Mouse (Mus musculus) embryonic facial prominence, embryonic 14.5 days (tissue): Measurements from ENCODE around the gene Cbx2. TPM values are rescaled to one million over a fixed set of nuclear protein-coding genes. Genes with fewer than 3 reads are reported as not detected.
A peak's percentile ranks its signal among the peaks of the same experiment; 100 is the strongest.

Source experiments
- ATAC-seq: fragments of 200-750 bp; cut with Nextera tagmentation; 2 replicates; pipeline ENCODE4 v1.8.0; 2017; ENCODE audit warnings: low read depth, moderate number of reproducible peaks, moderate TSS enrichment
- DNase-seq: peaks from one replicate; pipeline ENCODE4 v3.0.0-alpha.2; 2015; ENCODE audit warnings: low spot score
- H3K27ac ChIP-seq: fragments of 300-500 bp; sonication (generic); replicated peaks from 2 replicates; pipeline ENCODE4 v1.5.1; 2014; ENCODE audit warnings: low read depth, mild to moderate bottlenecking, low read length, moderate library complexity
- H3K27me3 ChIP-seq: fragments of 300-500 bp; sonication (generic); replicated peaks from 2 replicates; pipeline ENCODE4 v1.6.1; 2014; ENCODE audit warnings: low read length; ENCODE audit not compliant: control insufficient read depth, insufficient read depth
- H3K36me3 ChIP-seq: fragments of 300-500 bp; sonication (generic); 2 replicates; pipeline ENCODE4 v1.6.1; 2014; ENCODE audit warnings: low read length, mixed read lengths; ENCODE audit not compliant: control insufficient read depth, insufficient read depth
- H3K4me1 ChIP-seq: fragments of 300-500 bp; sonication (generic); 2 replicates; pipeline ENCODE4 v1.6.1; 2014; ENCODE audit warnings: antibody characterized with exemption, low read length; ENCODE audit not compliant: control insufficient read depth, insufficient read depth
- H3K4me2 ChIP-seq: fragments of 300-500 bp; sonication (generic); 2 replicates; pipeline ENCODE4 v1.6.1; 2014; ENCODE audit warnings: low read depth, mild to moderate bottlenecking, low read length, moderate library complexity, mixed read lengths
- H3K4me3 ChIP-seq: fragments of 300-500 bp; sonication (generic); 2 replicates; pipeline ENCODE4 v1.5.1; 2014; ENCODE audit warnings: low read depth, mild to moderate bottlenecking, low read length
- H3K9ac ChIP-seq: fragments of 300-500 bp; sonication (generic); 2 replicates; pipeline ENCODE4 v1.6.1; 2014; ENCODE audit warnings: low read depth, mild to moderate bottlenecking, low read length, moderate library complexity, mixed read lengths
- H3K9me3 ChIP-seq: fragments of 300-500 bp; sonication (generic); 2 replicates; pipeline ENCODE4 v1.6.1; 2016; ENCODE audit warnings: low read length; ENCODE audit not compliant: control insufficient read depth
- WGBS: fragments of 180-500 bp; shearing (Covaris S2); extraction: QIAGEN DNeasy Blood & Tissue Kit; methylation state at CpG from one replicate; pipeline ENCODE4 v1.1.7; 2014; 5-methylcytosine and 5-hydroxymethylcytosine counted together
- polyA plus RNA-seq: library from polyadenylated mRNA; unstranded; fragments of >200 nt; fragmentation: Nextera tagmentation; extraction: Ambion mirVana; gene quantifications from 2 replicates; pipeline ENCODE4 v1.2.1, GENCODE M21; 2014

Gene Cbx2
- polyA plus RNA-seq, 1 experiment from 2014 or later, result 23.9 TPM

DNA sequence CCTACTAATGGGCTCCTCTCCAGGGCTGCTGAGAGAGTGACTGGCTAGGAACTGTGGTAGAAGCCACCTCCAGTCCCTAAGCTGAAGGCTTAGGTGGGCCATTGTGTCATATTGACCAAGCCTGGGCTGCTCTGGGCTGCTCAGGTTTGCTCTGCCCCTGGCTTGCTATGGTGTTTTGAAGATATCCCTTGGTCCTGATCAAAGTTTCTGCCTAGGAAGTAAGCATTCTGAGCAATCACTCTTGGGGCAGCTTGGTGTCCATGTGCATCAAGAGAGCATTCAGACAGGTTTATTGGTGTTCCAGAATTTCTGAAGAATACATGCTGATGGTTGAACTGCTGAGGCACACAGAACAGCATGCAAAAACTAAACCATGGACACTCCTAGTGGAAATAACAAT, 28.7 kb downstream of the Cbx2 start:
- Histone ChIP-seq H3K9me3 (no peaks in the 10 kb centered on the region), H3K9ac (no peak overlapping the region), H3K4me2 (no peak overlapping the region), H3K27ac (no peak overlapping the region), H3K4me3 (no peak overlapping the region), H3K27me3 (peaks cover 90% of the 10 kb centered on the region), H3K36me3 (no peaks in the 10 kb centered on the region), H3K4me1 (peaks cover 38% of the 10 kb centered on the region)
- DNase-seq (no peak), ATAC-seq (no peak)

DNA sequence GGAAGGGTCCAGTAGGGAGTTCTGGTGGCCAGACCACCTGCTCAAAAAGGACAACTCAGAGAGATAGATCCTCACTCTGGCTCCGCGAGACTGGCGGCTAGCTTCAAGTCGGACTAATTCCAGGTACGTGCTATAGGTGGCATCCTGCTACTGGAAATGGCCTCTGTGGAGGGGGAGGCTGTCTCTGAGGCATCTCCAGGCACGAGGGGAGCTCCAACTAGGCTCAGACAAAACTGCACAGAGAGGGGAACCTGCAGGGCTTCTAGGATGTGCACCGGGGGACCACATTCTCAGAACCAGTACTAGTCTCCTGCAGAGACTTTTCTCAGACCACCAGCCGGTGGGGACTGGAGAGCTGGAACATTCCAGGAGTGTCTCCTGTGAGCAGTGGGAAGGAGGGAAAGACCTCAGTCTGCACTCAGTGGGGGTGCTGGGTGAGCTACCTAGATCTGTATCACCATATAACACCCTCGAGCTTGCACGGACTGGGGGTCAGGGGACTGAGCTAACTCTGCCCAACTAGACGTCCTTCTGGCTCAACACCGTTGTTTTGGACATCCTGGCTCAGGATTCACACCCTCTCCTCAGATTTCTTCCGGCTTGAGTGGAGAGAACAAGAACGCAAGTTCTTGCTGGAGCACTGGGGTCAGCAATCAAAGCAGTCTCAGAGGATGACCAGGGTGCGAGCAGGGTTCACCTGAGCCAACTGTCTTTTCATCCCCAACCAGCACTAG, 29.3 kb downstream of the Cbx2 start:
- DNase-seq (peak; percentile 81), ATAC-seq (no peak)
- Histone ChIP-seq H3K9ac (no peak overlapping the region), H3K4me3 (no peak overlapping the region), H3K9me3 (no peaks in the 10 kb centered on the region), H3K36me3 (no peaks in the 10 kb centered on the region), H3K27me3 (peaks cover 84% of the 10 kb centered on the region), H3K27ac (no peak overlapping the region), H3K4me1 (peaks cover 34% of the 10 kb centered on the region), H3K4me2 (peak overlapping the region; percentile 89)
- WGBS, result 3% methylated on average over 15 of the region's 15 CpGs

DNA sequence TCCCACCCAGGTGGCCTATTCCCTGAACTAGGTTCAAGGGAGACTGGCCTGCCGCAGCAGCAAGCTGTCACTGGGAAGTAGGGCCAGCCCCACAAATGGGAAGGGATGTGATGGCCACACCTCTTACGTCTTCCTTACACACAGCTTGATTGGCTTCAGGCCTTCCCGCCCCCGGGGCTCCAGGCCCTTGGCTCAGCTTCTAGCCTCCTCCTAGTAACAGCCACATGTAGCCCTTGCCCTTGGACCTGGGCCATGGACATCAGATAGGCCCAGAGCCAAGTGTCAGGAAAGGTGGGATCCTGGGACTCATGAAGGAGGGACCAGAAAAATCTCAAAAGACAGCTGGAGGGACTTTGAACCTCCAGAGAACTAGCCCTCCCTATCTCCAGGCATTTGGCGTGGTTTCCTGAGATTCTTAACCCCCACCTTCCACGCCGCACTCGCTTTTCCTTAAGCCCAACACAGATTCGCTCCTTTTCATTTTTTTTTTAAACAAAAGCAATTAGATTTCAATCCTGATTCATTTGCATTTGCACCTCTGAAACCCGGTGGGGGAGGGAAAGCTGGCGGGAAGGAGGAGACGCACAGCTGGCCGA, 30.0 kb downstream of the Cbx2 start:
- peak; percentile 86 for DNase-seq
- Histone ChIP-seq H3K27ac (peak overlapping the region; percentile 39), H3K4me3 (peak overlapping the region; percentile 38), H3K4me1 (peaks cover 31% of the 10 kb centered on the region), H3K36me3 (no peaks in the 10 kb centered on the region), H3K4me2 (peak overlapping the region; percentile 89), H3K9me3 (no peaks in the 10 kb centered on the region), H3K27me3 (peaks cover 85% of the 10 kb centered on the region), H3K9ac (peak overlapping the region; percentile 52)
- WGBS, result 3% methylated on average over 13 of the region's 13 CpGs
- peak; percentile 53 for ATAC-seq

DNA sequence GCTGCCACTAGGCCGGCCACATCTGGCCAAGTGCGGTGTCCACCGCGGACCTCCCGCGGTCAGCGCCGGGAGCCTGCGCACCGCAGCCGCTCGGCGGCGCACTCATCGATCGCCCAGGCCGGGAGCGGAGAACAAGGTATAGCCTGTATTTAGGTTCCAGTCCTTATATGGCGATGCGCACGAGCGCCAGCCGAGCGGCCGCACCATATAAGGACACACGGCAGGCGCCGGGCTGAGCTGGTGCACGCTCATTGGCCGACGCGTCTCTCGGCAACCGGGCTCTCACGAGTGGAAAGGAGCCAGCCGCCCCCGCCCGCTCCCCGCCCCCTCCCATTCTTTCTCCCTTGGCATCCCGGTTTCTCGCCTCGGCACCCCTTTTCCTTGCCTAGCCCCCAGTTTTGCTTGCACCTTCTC, 30.5 kb downstream of the Cbx2 start:
- Histone ChIP-seq H3K27ac (peak overlapping the region; percentile 39), H3K36me3 (no peaks in the 10 kb centered on the region), H3K4me3 (peak overlapping the region; percentile 38), H3K27me3 (peaks cover 85% of the 10 kb centered on the region), H3K4me2 (peak overlapping the region; percentile 89), H3K9ac (peak overlapping the region; percentile 52), H3K4me1 (peaks cover 31% of the 10 kb centered on the region), H3K9me3 (no peaks in the 10 kb centered on the region)
- DNase-seq, result peak; percentile 98
- under 1% methylated on average over 32 of the region's 42 CpGs for WGBS
- peak; percentile 96 for ATAC-seq

DNA sequence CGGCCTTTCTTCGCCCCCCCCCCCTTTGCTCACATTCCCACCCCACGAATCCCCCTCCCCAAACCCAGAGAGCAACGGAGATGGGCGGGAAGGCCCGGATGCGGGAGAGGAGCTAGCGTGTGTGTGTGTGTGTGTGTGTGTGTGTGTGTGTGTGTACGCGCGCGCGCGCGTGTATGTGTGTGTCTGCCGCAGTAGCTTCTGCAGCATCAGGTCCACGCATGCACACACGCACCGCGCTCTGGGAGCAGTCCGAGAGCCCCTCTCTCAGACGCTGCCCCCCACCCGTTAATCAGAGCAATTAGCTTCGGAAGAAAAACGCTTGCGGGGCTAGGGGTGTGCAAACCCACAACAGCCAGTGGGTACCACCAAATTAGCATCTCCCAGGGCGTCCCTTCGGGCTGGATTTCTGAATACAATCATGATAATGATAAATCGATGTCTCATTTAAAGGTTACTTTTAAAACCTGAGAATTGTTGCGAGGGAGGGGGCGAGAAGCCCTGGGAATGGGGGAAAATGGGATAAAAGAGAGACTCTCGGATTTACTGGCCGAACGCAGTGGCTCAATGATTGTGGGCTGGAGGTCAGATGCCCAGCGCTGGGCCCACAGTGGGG, 31.1 kb downstream of the Cbx2 start:
- H3K4me2 ChIP-seq, result peak overlapping the region; percentile 89
- H3K9ac ChIP-seq, result peak overlapping the region; percentile 49
- no peak overlapping the region; the same call in 1 of the 2 replicates for H3K27ac ChIP-seq
- H3K9me3 ChIP-seq, result no peaks in the 10 kb centered on the region
- 0 out of 2 replicates have a peak, but pooled peaks have one; percentile 3 for ATAC-seq
- H3K4me1 ChIP-seq, result peaks cover 36% of the 10 kb centered on the region
- DNase-seq, result peak; percentile 55
- peak overlapping the region; percentile 38 for H3K4me3 ChIP-seq
- H3K36me3 ChIP-seq, result no peaks in the 10 kb centered on the region
- H3K27me3 ChIP-seq, result peaks cover 85% of the 10 kb centered on the region
- WGBS, result 1% methylated on average over 34 of the region's 35 CpGs

DNA sequence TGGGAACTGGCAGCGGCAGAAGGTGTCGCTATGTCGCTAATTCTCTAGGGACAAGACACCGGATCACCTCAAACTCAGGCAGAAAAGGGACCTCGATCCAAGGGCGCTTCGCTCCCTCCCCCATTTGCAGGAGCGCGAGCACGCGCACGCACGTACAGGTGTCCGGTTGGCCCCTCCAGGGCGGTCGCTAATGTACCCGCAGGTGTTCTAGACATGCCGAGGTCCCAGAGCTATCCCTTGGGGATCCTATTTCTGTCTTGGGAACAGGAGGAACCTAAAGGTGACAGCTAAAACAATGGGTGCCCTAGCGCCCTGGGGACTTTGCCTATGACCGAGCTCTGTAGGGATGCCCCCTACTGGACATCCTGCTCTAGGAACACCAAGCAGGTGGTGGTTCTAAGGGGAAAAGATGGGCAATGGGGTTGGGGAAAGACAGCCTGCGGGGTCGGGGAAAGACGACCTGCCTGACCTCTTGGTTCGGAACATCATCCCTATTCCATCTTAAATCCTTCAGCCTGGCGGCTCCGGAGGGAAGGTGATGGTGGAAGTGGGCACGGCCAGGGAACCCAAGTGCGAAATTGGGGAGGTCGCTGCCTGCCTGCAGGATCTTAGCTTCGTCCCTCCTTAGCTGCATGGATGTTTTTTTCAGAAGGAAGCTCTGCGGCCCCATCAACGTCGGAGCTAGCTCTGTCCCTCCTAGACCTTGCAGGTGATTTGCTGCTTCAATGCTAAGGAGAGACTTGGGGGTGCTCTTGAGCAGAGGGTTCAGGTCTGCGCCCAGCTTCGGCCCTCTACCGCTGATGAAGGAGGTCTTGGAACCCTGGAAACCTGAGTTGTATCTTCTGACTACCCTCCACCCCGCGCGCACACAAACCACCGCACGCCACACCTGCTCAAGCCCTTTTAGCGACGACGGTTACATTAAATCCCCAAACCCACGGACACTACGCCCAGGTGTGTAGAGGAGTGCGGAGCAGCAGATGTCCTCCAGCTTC, 31.9 kb downstream of the Cbx2 start:
- Histone ChIP-seq H3K27ac (no peak overlapping the region), H3K36me3 (no peaks in the 10 kb centered on the region), H3K9me3 (no peaks in the 10 kb centered on the region), H3K4me2 (peak overlapping the region; percentile 99), H3K4me1 (peaks cover 36% of the 10 kb centered on the region), H3K27me3 (peaks cover 85% of the 10 kb centered on the region), H3K4me3 (peak overlapping the region; percentile 65), H3K9ac (peak overlapping the region; percentile 49; the same call in 1 of the 2 replicates)
- ATAC-seq (no peak), DNase-seq (no peak)
- WGBS, result 3% methylated on average over 43 of the region's 47 CpGs

DNA sequence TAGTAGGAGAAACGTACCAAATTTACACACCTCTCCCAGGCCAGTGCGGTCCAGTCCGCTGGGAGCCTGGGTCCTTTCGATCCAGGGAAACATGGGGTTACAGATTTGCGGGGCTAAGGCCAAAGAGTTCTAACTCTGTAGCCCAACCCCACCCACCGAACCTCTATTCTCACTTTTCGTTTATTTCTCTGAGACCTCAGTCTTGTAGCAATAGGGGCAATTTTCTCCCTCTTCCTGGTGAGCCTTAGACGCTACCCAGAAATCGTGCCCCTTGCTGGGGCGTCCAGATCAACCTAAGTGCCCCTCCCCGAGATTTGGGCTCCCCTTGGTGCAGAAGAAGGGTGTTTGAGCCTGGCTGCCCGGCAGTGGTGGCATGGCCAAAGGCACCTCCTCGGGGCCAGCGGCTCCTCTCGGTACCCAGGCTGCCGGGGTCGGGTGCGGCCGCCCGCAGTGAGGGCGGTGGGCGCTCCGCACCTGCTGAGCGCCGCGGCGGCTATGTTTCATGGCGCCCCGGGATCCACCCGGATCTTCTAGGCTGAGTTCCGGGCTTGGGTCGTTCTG, 32.9 kb downstream of the Cbx2 start:
- peaks cover 36% of the 10 kb centered on the region for H3K4me1 ChIP-seq
- H3K9ac ChIP-seq, result peak overlapping the region; percentile 5; the same call in 1 of the 2 replicates
- peak overlapping the region; percentile 65 for H3K4me3 ChIP-seq
- no peak overlapping the region for H3K27ac ChIP-seq
- no peaks in the 10 kb centered on the region for H3K9me3 ChIP-seq
- DNase-seq, result no peak
- 2% methylated on average over 20 of the region's 32 CpGs for WGBS
- ATAC-seq, result no peak
- H3K27me3 ChIP-seq, result peaks cover 85% of the 10 kb centered on the region
- H3K36me3 ChIP-seq, result no peaks in the 10 kb centered on the region
- H3K4me2 ChIP-seq, result peak overlapping the region; percentile 99
